Mouse (Mus musculus): ENCODE measurements around the gene Ankrd39.

Gene Ankrd39

GRCm38 (mm10) chr1:36492416-36493139, 54.7 kb downstream of the Ankrd39 start:
- 0 out of 2 replicates have a peak, but pooled peaks have one; percentile 44 for ATAC-seq (ENCODE audit: low TSS enrichment)

GRCm38 (mm10) chr1:36489661-36490060, 57.6 kb downstream of the Ankrd39 start:
- no peak for ATAC-seq (ENCODE audit: low TSS enrichment)

All from frontal cortex, adult (tissue).